9 mouse cellular contexts compared by ENCODE assay signal in genomic region chr4:136249332-136249647, GRCm38 (mm10). TPM values are rescaled to one million over a fixed set of nuclear protein-coding genes. Genes with fewer than 3 reads are reported as not detected.
DNase-seq lines count a peak whose midpoint lies in the region; ATAC-seq and TF ChIP-seq lines count a peak whose summit lies in the region.
"Had no signal": no experiment of that assay in that cellular context is flagged by ENCODE, and none has a peak within 500 bp of the region (broad histone marks: within the 10 kb centered on the region; RNA-seq: fewer than 3 reads in every experiment).

No protein-coding gene starts in this region.

- H3K27ac ChIP-seq in kidney, embryonic 15.5 days, result no peak overlapping the region
- H3K27ac ChIP-seq in forebrain, embryonic 13.5 days, result no peak overlapping the region
- 0 out of 2 replicates have a peak overlapping the region, but pooled peaks have one; percentile 3 for H3K27ac ChIP-seq in intestine, embryonic 16.5 days (ENCODE audit: low read length)

- H3K79me2 ChIP-seq in myocyte (ENCODE audit: control insufficient read depth, insufficient read depth), result no peaks in the 10 kb centered on the region

- TF ChIP-seq POLR2A in myocyte (IDR thresholded peaks at IDR 0.05; ENCODE audit: insufficient read length, low read depth), result no peak

- H3K36me3 ChIP-seq in kidney, embryonic 15.5 days, result no peaks in the 10 kb centered on the region
- no peaks in the 10 kb centered on the region for H3K36me3 ChIP-seq in forebrain, embryonic 13.5 days (ENCODE audit: poor library complexity, severe bottlenecking)
- no peaks in the 10 kb centered on the region for H3K36me3 ChIP-seq in intestine, embryonic 16.5 days (ENCODE audit: control insufficient read depth, insufficient read depth, low read length)
- H3K36me3 ChIP-seq in myocyte (ENCODE audit: control insufficient read depth, insufficient read depth), result no peaks in the 10 kb centered on the region

- H3K4me1 ChIP-seq in kidney, embryonic 15.5 days, result peaks cover 39% of the 10 kb centered on the region
- peaks cover 35% of the 10 kb centered on the region for H3K4me1 ChIP-seq in forebrain, embryonic 13.5 days
- peaks cover 41% of the 10 kb centered on the region for H3K4me1 ChIP-seq in intestine, embryonic 16.5 days (ENCODE audit: control insufficient read depth, insufficient read depth, low read length)

- H3K4me3 ChIP-seq in kidney, embryonic 15.5 days (replicated peaks), result peak overlapping the region; percentile 56; the same call in 1 of the 2 replicates
- H3K4me3 ChIP-seq in forebrain, embryonic 13.5 days, result 0 out of 2 replicates have a peak overlapping the region, but pooled peaks have one; percentile 40
- peak overlapping the region; percentile 63; the same call in 1 of the 2 replicates for H3K4me3 ChIP-seq in intestine, embryonic 16.5 days (ENCODE audit: low read length)
- H3K4me3 ChIP-seq in myocyte, result no peak overlapping the region

- H3K9ac ChIP-seq in kidney, embryonic 15.5 days, result no peak overlapping the region
- no peak overlapping the region for H3K9ac ChIP-seq in forebrain, embryonic 13.5 days
- H3K9ac ChIP-seq in intestine, embryonic 16.5 days (ENCODE audit: low read depth, low read length), result 0 out of 2 replicates have a peak overlapping the region, but pooled peaks have one; percentile 68

- H3K4me2 ChIP-seq in kidney, embryonic 15.5 days, result peak overlapping the region; percentile 96
- H3K4me2 ChIP-seq in forebrain, embryonic 13.5 days, result peak overlapping the region; percentile 70
- peak overlapping the region; percentile 96 for H3K4me2 ChIP-seq in intestine, embryonic 16.5 days (ENCODE audit: low read depth, low read length)
- H3K4me2 ChIP-seq in myocyte (ENCODE audit: low read depth), result peak overlapping the region; percentile 67

- ATAC-seq in kidney, embryonic 15.5 days (replicated peaks; ENCODE audit: low FRiP score), result no peak
- no peak for ATAC-seq in forebrain, embryonic 13.5 days
- no peak for ATAC-seq in intestine, embryonic 16.5 days

- whole genome bisulfite sequencing in kidney, embryonic 15.5 days, result 10% methylated on average over 11 of the region's 11 CpGs
- WGBS in forebrain, embryonic 13.5 days, result 3% methylated on average over 11 of the region's 11 CpGs
- WGBS in intestine, embryonic 16.5 days, result 19% methylated on average over 11 of the region's 11 CpGs

- peaks cover 74% of the 10 kb centered on the region for H3K27me3 ChIP-seq in kidney, embryonic 15.5 days
- H3K27me3 ChIP-seq in forebrain, embryonic 13.5 days, result peaks cover 78% of the 10 kb centered on the region
- H3K27me3 ChIP-seq in intestine, embryonic 16.5 days (replicated peaks; ENCODE audit: control insufficient read depth, insufficient read depth, low read length), result no peaks in the 10 kb centered on the region
- H3K27me3 ChIP-seq in myocyte (ENCODE audit: control insufficient read depth, insufficient read depth, insufficient read length), result no peaks in the 10 kb centered on the region

- H3ac ChIP-seq in myocyte (ENCODE audit: control insufficient read depth, insufficient read length), result no peak overlapping the region

- no peak for DNase-seq in kidney, postnatal 10 days
- DNase-seq in MN1 (ENCODE audit: low spot score), result no peak
- no peak for DNase-seq in natural killer cell, adult 2 months (ENCODE audit: low spot score in 2 of 2)
- no peak for DNase-seq in cerebellum, postnatal 10 days

- H3K9me3 ChIP-seq in kidney, embryonic 15.5 days (replicated peaks), result no peaks in the 10 kb centered on the region
- no peaks in the 10 kb centered on the region for H3K9me3 ChIP-seq in forebrain, embryonic 13.5 days (replicated peaks)
- H3K9me3 ChIP-seq in intestine, embryonic 16.5 days (ENCODE audit: control insufficient read depth, low read length), result no peaks in the 10 kb centered on the region
- H3K9me3 ChIP-seq: megakaryocyte, embryonic 14.5 days had no signal

TF ChIP-seq in myocyte, 11 proteins besides CTCF, POLR2A, EP300 and RAD21:
- no peak for TF ChIP-seq SRF (IDR thresholded peaks at IDR 0.05; ENCODE audit: control insufficient read depth, insufficient read length, low read depth)
- TF ChIP-seq MYOG (IDR thresholded peaks at IDR 0.05; ENCODE audit: control insufficient read depth in 1 of 3, insufficient read depth in 1 of 3, insufficient read length in 2 of 3, low read depth in 2 of 3), result no peak
- no peak for TF ChIP-seq TCF12 (IDR thresholded peaks at IDR 0.05; ENCODE audit: insufficient read depth, poor library complexity, severe bottlenecking)
- no peak for TF ChIP-seq MYOD1 (IDR thresholded peaks at IDR 0.05; ENCODE audit: control insufficient read depth in 1 of 3, insufficient read length in 2 of 3, low read depth in 2 of 3)
- TF ChIP-seq POLR2AphosphoS2 (IDR thresholded peaks at IDR 0.05; ENCODE audit: insufficient read length, low read depth), result no peak
- no peak for TF ChIP-seq E2F4 (IDR thresholded peaks at IDR 0.05; ENCODE audit: insufficient read depth)
- TF ChIP-seq USF1 (IDR thresholded peaks at IDR 0.05; ENCODE audit: low read depth), result no peak
- TF ChIP-seq MAX (IDR thresholded peaks at IDR 0.05; ENCODE audit: low read depth), result no peak
- TF ChIP-seq REST (IDR thresholded peaks at IDR 0.05; ENCODE audit: insufficient read depth, insufficient read length), result no peak
- no peak for TF ChIP-seq CEBPB (IDR thresholded peaks at IDR 0.05; ENCODE audit: insufficient read depth, poor library complexity, severe bottlenecking)
- no peak for TF ChIP-seq TCF3 (IDR thresholded peaks at IDR 0.05; ENCODE audit: insufficient read length, low read depth)

RNA-seq across cellular contexts. Expression of gene Tcea3, which starts 1.8 kb away (rescaled TPM):
- polyA plus RNA-seq in kidney, embryonic 15.5 days (2015; fragmentation: Nextera tagmentation; extraction: Ambion mirVana), result 10.9 and 12.5 TPM in 2 replicates
- polyA plus RNA-seq in forebrain, embryonic 13.5 days (2015; fragmentation: Nextera tagmentation; extraction: Ambion mirVana), result 0.52 and 0.66 TPM in 2 replicates
- 22.9 and 23.3 TPM in 2 replicates for polyA plus RNA-seq in intestine, embryonic 16.5 days (2015; fragmentation: Nextera tagmentation; extraction: Ambion mirVana)
- 5.5 TPM for polyA plus RNA-seq in myocyte (2012; fragmentation: generic; extraction: Trizol)

RNA-seq across cellular contexts. Expression of gene Zfp46, which starts 35.2 kb away (rescaled TPM):
- 22.8 TPM in 2 replicates for polyA plus RNA-seq in kidney, embryonic 15.5 days (2015; fragmentation: Nextera tagmentation; extraction: Ambion mirVana)
- 30.7 and 32.9 TPM in 2 replicates for polyA plus RNA-seq in forebrain, embryonic 13.5 days (2015; fragmentation: Nextera tagmentation; extraction: Ambion mirVana)
- polyA plus RNA-seq in intestine, embryonic 16.5 days (2015; fragmentation: Nextera tagmentation; extraction: Ambion mirVana), result 13.6 and 15.0 TPM in 2 replicates
- 9.4 TPM for polyA plus RNA-seq in myocyte (2012; fragmentation: generic; extraction: Trizol)

RNA-seq across cellular contexts. Expression of gene Asap3, which starts 43.1 kb away (rescaled TPM):
- 4.5 and 6.0 TPM in 2 replicates for polyA plus RNA-seq in kidney, embryonic 15.5 days (2015; fragmentation: Nextera tagmentation; extraction: Ambion mirVana)
- polyA plus RNA-seq in forebrain, embryonic 13.5 days (2015; fragmentation: Nextera tagmentation; extraction: Ambion mirVana), result 2.9 and 3.9 TPM in 2 replicates
- polyA plus RNA-seq in intestine, embryonic 16.5 days (2015; fragmentation: Nextera tagmentation; extraction: Ambion mirVana), result 3.3 and 4.4 TPM in 2 replicates
- polyA plus RNA-seq in myocyte (2012; fragmentation: generic; extraction: Trizol), result 3.9 TPM
